Mouse (Mus musculus): ENCODE data around the gene Prc1. TPM values are rescaled to one million over a fixed set of nuclear protein-coding genes. Genes with fewer than 3 reads are reported as not detected.
"Not testable (repeated sequence)": the region's sequence is repeated elsewhere in the genome, so short reads cannot be mapped to it uniquely, and the experiment has no call there.

The Prc1 gene
- polyA plus RNA-seq, 1 experiment from 2014 or later = 102 TPM

DNA sequence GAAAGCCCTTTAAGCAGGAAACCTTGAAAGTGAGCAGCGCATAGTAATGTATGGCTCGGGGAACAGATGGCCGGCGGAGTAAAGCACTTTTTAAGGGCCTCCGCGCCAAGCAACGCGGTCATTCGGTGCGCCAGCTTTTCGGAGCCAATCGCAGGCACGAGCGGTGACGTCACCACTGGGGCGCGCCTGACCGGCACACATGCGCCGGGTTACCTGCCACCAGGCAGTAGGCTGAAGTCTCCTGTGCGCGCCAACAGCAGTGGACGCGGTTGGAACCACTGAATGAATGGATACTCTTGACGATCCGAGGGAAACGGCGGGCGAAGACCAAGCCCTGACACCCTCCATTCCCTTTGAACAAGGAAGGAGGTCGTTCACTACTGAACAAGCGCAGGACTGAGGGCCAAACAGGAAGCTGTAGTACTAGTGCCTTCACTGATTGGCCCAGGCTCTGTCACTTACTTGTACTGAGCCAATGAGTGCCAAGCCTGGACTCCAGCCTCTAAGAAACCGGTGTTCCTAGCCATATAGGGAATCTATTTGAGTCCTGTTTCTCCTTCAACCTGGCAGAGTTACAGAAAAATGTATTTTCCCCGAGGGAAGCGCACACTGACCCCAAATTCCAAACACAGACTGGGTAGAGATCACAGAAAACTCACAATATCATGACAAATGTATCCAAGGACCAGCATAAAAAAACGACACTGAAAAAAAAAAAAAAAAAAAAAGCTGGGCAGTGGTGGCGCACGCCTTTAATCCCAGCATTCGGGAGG, 30.0 kb downstream of the Prc1 start, which contains the start of gene Rccd1:
Gene Rccd1, minus strand, starts transcription at position 412 of the 773 bp plus-strand sequence.
- peak; percentile 99 for ATAC-seq

GRCm38 (mm10) chr7:80324816-80325119, 30.5 kb downstream of the Prc1 start:
- H3K4me1 ChIP-seq (ENCODE audit: control insufficient read depth, insufficient read depth, low read length) = peaks cover 13% of the 10 kb centered on the region
- H3K27me3 ChIP-seq (replicated peaks; ENCODE audit: control insufficient read depth, insufficient read depth, low read length); ATAC-seq; H3K4me2 ChIP-seq (ENCODE audit: low read depth, low read length); H3K36me3 ChIP-seq (ENCODE audit: control insufficient read depth, insufficient read depth, low read length); H3K9me3 ChIP-seq (ENCODE audit: control insufficient read depth, low read length); H3K4me3 ChIP-seq (ENCODE audit: low read length): not testable (repeated sequence)
- WGBS = 39% methylated on average over 5 of the region's 5 CpGs
- H3K27ac ChIP-seq (ENCODE audit: low read length) = peak overlapping the region; percentile 92; the same call in 1 of the 2 replicates
- peak overlapping the region; percentile 76; the same call in 1 of the 2 replicates for H3K9ac ChIP-seq (ENCODE audit: low read depth, low read length)

More for the DNA sequence above, 30.0 kb downstream of the Prc1 start, which contains the start of gene Rccd1:
- Histone ChIP-seq H3K36me3 (ENCODE audit: control insufficient read depth, insufficient read depth, low read length) (peaks cover 7% of the 10 kb centered on the region), H3K27me3 (replicated peaks; ENCODE audit: control insufficient read depth, insufficient read depth, low read length) (no peaks in the 10 kb centered on the region), H3K4me2 (ENCODE audit: low read depth, low read length) (peak within 1 kb of the TSS; percentile 78), H3K9me3 (ENCODE audit: control insufficient read depth, low read length) (no peaks in the 10 kb centered on the region), H3K27ac (ENCODE audit: low read length) (peak within 1 kb of the TSS; percentile 92), H3K9ac (ENCODE audit: low read depth, low read length) (peak within 1 kb of the TSS; percentile 76), H3K4me3 (ENCODE audit: low read length) (peak within 1 kb of the TSS; percentile 70), H3K4me1 (ENCODE audit: control insufficient read depth, insufficient read depth, low read length) (peaks cover 13% of the 10 kb centered on the region)
- WGBS = 1% methylated on average over 38 of the region's 38 CpGs

DNA sequence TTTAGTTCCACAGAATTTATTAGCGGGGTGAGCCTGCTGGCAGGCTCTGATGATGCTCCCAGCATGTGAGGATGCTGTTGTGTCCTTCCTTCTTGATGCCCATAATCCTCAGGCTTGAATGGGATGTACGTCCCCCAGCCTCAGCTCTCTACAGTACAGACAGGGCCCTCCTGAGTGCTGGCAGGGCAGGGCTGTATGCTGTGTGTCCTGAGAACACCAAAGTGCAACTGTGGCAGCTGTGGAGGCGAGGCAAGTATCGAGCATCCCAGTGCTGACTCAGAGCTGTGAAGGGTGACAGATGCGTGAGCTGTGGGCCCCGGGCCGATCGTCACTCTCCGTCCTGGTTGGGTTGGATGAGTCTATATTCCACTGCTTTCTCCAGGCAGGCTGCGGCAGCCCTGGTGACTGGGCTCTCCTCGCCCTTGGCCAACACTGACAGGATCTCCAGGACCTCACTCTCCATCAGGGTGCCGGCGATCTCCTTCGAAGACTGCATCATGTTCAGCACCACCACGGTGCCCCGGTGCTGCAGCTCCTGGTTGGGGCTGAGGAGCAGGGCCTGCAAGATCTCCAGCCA, 31.1 kb downstream of the Prc1 start:
- peak overlapping the region; percentile 9; the same call in 1 of the 2 replicates for H3K27ac ChIP-seq (ENCODE audit: low read length)
- H3K9me3 ChIP-seq (ENCODE audit: control insufficient read depth, low read length) = no peaks in the 10 kb centered on the region
- no peaks in the 10 kb centered on the region for H3K27me3 ChIP-seq (replicated peaks; ENCODE audit: control insufficient read depth, insufficient read depth, low read length)
- H3K9ac ChIP-seq (ENCODE audit: low read depth, low read length) = no peak overlapping the region; the same call in 1 of the 2 replicates
- H3K4me2 ChIP-seq (ENCODE audit: low read depth, low read length) = no peak overlapping the region
- no peak for ATAC-seq
- no peak overlapping the region for H3K4me3 ChIP-seq (ENCODE audit: low read length)
- WGBS = 92% methylated on average over 16 of the region's 16 CpGs
- peaks cover 7% of the 10 kb centered on the region for H3K36me3 ChIP-seq (ENCODE audit: control insufficient read depth, insufficient read depth, low read length)
- peaks cover 13% of the 10 kb centered on the region for H3K4me1 ChIP-seq (ENCODE audit: control insufficient read depth, insufficient read depth, low read length)

DNA sequence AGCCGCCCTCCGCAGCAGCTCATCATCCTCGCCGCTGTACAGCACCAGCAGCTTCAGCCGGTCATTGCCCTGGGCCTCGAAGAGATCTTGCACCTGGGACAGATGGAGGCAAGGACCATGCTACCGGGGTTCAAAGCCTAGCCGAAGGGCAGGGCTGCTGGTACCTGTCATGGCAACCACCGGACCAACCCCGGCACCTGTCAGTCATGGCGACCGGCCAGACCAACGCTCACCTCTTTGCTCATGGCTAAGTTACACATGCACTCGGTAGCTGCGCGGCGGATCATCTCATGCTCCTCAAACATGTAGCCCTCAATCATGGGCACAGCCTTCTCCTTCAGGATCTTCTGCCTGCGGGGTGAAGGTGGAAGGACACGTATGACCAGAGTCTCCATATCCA, 31.8 kb downstream of the Prc1 start:
- no peaks in the 10 kb centered on the region for H3K27me3 ChIP-seq (replicated peaks; ENCODE audit: control insufficient read depth, insufficient read depth, low read length)
- 95% methylated on average over 19 of the region's 19 CpGs for WGBS
- H3K36me3 ChIP-seq (ENCODE audit: control insufficient read depth, insufficient read depth, low read length) = peaks cover 7% of the 10 kb centered on the region
- H3K9ac ChIP-seq (ENCODE audit: low read depth, low read length) = no peak overlapping the region
- H3K4me2 ChIP-seq (ENCODE audit: low read depth, low read length) = no peak overlapping the region
- ATAC-seq = no peak
- no peak overlapping the region for H3K4me3 ChIP-seq (ENCODE audit: low read length)
- no peak overlapping the region for H3K27ac ChIP-seq (ENCODE audit: low read length)
- peaks cover 13% of the 10 kb centered on the region for H3K4me1 ChIP-seq (ENCODE audit: control insufficient read depth, insufficient read depth, low read length)
- H3K9me3 ChIP-seq (ENCODE audit: control insufficient read depth, low read length) = no peaks in the 10 kb centered on the region

DNA sequence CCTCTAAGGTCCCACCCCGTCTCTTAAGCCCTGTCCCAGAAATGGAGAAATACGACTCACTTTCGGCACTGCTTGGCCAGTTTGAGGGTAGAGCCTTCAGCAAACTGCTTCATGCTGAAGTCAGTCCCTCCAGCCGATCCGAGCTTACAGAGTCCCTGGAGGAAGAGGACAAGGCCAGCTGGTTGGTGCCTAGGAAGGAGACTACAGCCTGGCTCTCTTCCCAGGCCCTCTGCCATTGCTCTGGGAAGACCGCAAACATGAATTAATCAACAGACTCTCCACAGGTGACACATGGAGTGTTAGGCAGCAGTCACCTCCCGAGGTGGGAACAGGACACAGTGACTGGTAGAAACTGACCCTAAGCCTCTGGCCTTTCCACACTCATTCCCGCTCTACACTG, 36.0 kb downstream of the Prc1 start:
- peaks cover 37% of the 10 kb centered on the region for H3K36me3 ChIP-seq (ENCODE audit: control insufficient read depth, insufficient read depth, low read length)
- no peak overlapping the region for H3K4me3 ChIP-seq (ENCODE audit: low read length)
- H3K9me3 ChIP-seq (ENCODE audit: control insufficient read depth, low read length) = 0 out of 2 replicates have a peak, but pooled peaks cover 5% of the 10 kb centered on the region
- H3K4me2 ChIP-seq (ENCODE audit: low read depth, low read length) = no peak overlapping the region
- no peak for ATAC-seq
- no peaks in the 10 kb centered on the region for H3K4me1 ChIP-seq (ENCODE audit: control insufficient read depth, insufficient read depth, low read length)
- no peaks in the 10 kb centered on the region for H3K27me3 ChIP-seq (replicated peaks; ENCODE audit: control insufficient read depth, insufficient read depth, low read length)
- no peak overlapping the region for H3K27ac ChIP-seq (ENCODE audit: low read length)
- WGBS = 89% methylated on average over 8 of the region's 8 CpGs
- H3K9ac ChIP-seq (ENCODE audit: low read depth, low read length) = no peak overlapping the region

GRCm38 (mm10) chr7:80331433-80331832, 37.2 kb downstream of the Prc1 start:
- 92% methylated on average over 19 of the region's 19 CpGs for WGBS
- H3K4me2 ChIP-seq (ENCODE audit: low read depth, low read length) = no peak overlapping the region
- H3K9ac ChIP-seq (ENCODE audit: low read depth, low read length) = no peak overlapping the region
- ATAC-seq = no peak
- no peak overlapping the region for H3K27ac ChIP-seq (ENCODE audit: low read length)
- H3K4me1 ChIP-seq (ENCODE audit: control insufficient read depth, insufficient read depth, low read length) = no peaks in the 10 kb centered on the region
- H3K36me3 ChIP-seq (ENCODE audit: control insufficient read depth, insufficient read depth, low read length) = peaks cover 37% of the 10 kb centered on the region
- H3K4me3 ChIP-seq (ENCODE audit: low read length) = no peak overlapping the region
- 0 out of 2 replicates have a peak, but pooled peaks cover 5% of the 10 kb centered on the region for H3K9me3 ChIP-seq (ENCODE audit: control insufficient read depth, low read length)
- no peaks in the 10 kb centered on the region for H3K27me3 ChIP-seq (replicated peaks; ENCODE audit: control insufficient read depth, insufficient read depth, low read length)

DNA sequence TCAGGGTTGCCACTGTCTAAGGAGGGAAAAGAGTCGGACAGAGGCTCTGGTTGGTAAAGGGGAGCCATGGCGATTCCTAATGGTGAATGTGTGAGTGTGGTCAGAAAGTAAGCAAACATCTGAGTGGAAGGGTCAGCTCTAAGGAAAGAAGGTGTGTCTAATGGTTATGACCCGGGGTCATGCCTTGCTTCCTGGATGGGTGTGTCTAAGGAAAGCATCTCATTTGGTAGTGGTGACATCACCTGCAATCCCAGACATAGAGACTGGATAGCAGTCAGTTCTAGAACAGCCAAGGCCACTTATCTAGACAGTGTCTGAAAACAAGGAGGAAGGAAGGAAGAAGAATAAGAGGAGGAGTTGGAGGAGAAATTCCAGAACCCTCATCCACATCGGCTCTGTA, 40.6 kb downstream of the Prc1 start:
- H3K36me3 ChIP-seq (ENCODE audit: control insufficient read depth, insufficient read depth, low read length) = peaks cover 35% of the 10 kb centered on the region
- H3K9me3 ChIP-seq (ENCODE audit: control insufficient read depth, low read length) = 0 out of 2 replicates have a peak, but pooled peaks cover 5% of the 10 kb centered on the region
- no peak overlapping the region for H3K9ac ChIP-seq (ENCODE audit: low read depth, low read length)
- 82% methylated on average over 4 of the region's 4 CpGs for WGBS
- H3K4me2 ChIP-seq (ENCODE audit: low read depth, low read length) = no peak overlapping the region
- peaks cover 12% of the 10 kb centered on the region for H3K4me1 ChIP-seq (ENCODE audit: control insufficient read depth, insufficient read depth, low read length)
- H3K4me3 ChIP-seq (ENCODE audit: low read length) = no peak overlapping the region
- no peaks in the 10 kb centered on the region for H3K27me3 ChIP-seq (replicated peaks; ENCODE audit: control insufficient read depth, insufficient read depth, low read length)
- ATAC-seq = no peak
- no peak overlapping the region for H3K27ac ChIP-seq (ENCODE audit: low read length)

GRCm38 (mm10) chr7:80336932-80337331, 42.7 kb downstream of the Prc1 start:
- Histone ChIP-seq H3K27me3 (replicated peaks; ENCODE audit: control insufficient read depth, insufficient read depth, low read length) (no peaks in the 10 kb centered on the region), H3K36me3 (ENCODE audit: control insufficient read depth, insufficient read depth, low read length) (peaks cover 29% of the 10 kb centered on the region), H3K4me3 (ENCODE audit: low read length) (no peak overlapping the region), H3K27ac (ENCODE audit: low read length) (no peak overlapping the region), H3K4me2 (ENCODE audit: low read depth, low read length) (no peak overlapping the region), H3K9me3 (ENCODE audit: control insufficient read depth, low read length) (0 out of 2 replicates have a peak, but pooled peaks cover 5% of the 10 kb centered on the region), H3K4me1 (ENCODE audit: control insufficient read depth, insufficient read depth, low read length) (peaks cover 16% of the 10 kb centered on the region), H3K9ac (ENCODE audit: low read depth, low read length) (no peak overlapping the region)
- ATAC-seq = no peak
- 92% methylated on average over 3 of the region's 3 CpGs for WGBS

GRCm38 (mm10) chr7:80339371-80339770, 45.1 kb downstream of the Prc1 start:
- Histone ChIP-seq H3K9me3 (ENCODE audit: control insufficient read depth, low read length) (no peaks in the 10 kb centered on the region), H3K9ac (ENCODE audit: low read depth, low read length) (peak overlapping the region; percentile 81), H3K27me3 (replicated peaks; ENCODE audit: control insufficient read depth, insufficient read depth, low read length) (no peaks in the 10 kb centered on the region), H3K4me1 (ENCODE audit: control insufficient read depth, insufficient read depth, low read length) (peaks cover 26% of the 10 kb centered on the region), H3K36me3 (ENCODE audit: control insufficient read depth, insufficient read depth, low read length) (peaks cover 8% of the 10 kb centered on the region; the same call in 1 of the 2 replicates), H3K4me3 (ENCODE audit: low read length) (peak overlapping the region; percentile 71), H3K4me2 (ENCODE audit: low read depth, low read length) (peak overlapping the region; percentile 91), H3K27ac (ENCODE audit: low read length) (no peak overlapping the region)
- 6% methylated on average over 17 of the region's 17 CpGs for WGBS
- no peak for ATAC-seq
